Comparison of ENCODE assay signal across 28 mouse cellular contexts in the genomic region with DNA sequence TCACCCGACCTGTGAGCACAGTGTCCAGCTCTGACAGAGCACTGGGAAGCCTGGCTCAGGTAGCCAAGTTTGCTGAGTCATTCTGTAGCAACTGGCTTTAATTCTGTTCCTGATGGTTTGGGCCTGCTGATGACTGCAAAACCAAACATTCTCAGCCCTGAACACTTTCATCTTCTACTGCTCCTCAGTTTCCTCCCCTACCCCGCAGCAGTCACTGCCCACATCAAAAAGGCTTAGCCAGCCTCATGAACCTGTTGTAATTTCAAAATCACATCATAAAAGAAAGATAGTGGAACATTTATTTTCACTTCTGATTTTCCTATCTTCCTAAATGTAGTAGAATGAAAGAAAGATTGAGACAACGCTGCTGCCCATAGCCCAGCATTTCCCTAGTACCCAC.
DNase-seq lines count a peak whose midpoint lies in the region; ATAC-seq and TF ChIP-seq lines count a peak whose summit lies in the region.
"Had no signal": no experiment of that assay in that cellular context is flagged by ENCODE, and none has a peak within 500 bp of the region (broad histone marks: within the 10 kb centered on the region; RNA-seq: fewer than 3 reads in every experiment).

No protein-coding gene starts in this region.

- TF ChIP-seq CTCF in CH12.LX (conservative IDR thresholded peaks at IDR 0.05 in 1 of 2, IDR thresholded peaks at IDR 0.05 in 1 of 2; ENCODE audit: low read depth in 2 of 2, low read length in 2 of 2): no peak

- no peaks in the 10 kb centered on the region for H3K4me1 ChIP-seq in hindbrain, embryonic 14.5 days (replicated peaks; ENCODE audit: control insufficient read depth, insufficient read depth, low read length)
- H3K4me1 ChIP-seq in hindbrain, embryonic 10.5 days (replicated peaks): no peaks in the 10 kb centered on the region
- peaks cover 3 to 9% of the 10 kb centered on the region in 2 experiments; a peak in 3 of 4 replicates for H3K4me1 ChIP-seq in CH12.LX (ENCODE audit: control insufficient read depth in 1 of 2, insufficient read depth in 2 of 2)
- no peaks in the 10 kb centered on the region for H3K4me1 ChIP-seq in embryonic facial prominence, embryonic 10.5 days
- H3K4me1 ChIP-seq: embryonic facial prominence, embryonic 12.5 days; forebrain, embryonic 10.5 days; forebrain, embryonic 15.5 days; heart, embryonic 13.5 days; intestine, embryonic 15.5 days; limb, embryonic 12.5 days; liver, embryonic 12.5 days; neural tube, embryonic 12.5 days had no signal

- dilution Hi-C loops in CH12.LX (cut with MboI; ENCODE audit: extremely low pct_ligation_motif_present, extremely low pct_unique_long_range_greater_than_20kb, low sequenced_read_pairs): no loop called here

- no peak for TF ChIP-seq POLR2A in CH12.LX (IDR thresholded peaks at IDR 0.05; ENCODE audit: low read depth, low read length)

- no peak overlapping the region for H3K4me3 ChIP-seq in hindbrain, embryonic 14.5 days (replicated peaks; ENCODE audit: low read length)
- H3K4me3 ChIP-seq in hindbrain, embryonic 10.5 days: no peak overlapping the region
- H3K4me3 ChIP-seq in CH12.LX (replicated peaks in 1 of 3; ENCODE audit: low read depth in 2 of 3, low read length in 2 of 3, poor library complexity in 1 of 3): no peak overlapping the region
- H3K4me3 ChIP-seq in embryonic facial prominence, embryonic 10.5 days: no peak overlapping the region
- H3K4me3 ChIP-seq: embryonic facial prominence, embryonic 12.5 days; forebrain, embryonic 10.5 days; forebrain, embryonic 15.5 days; gastrocnemius, adult 2 months; heart, embryonic 13.5 days; intestine, embryonic 15.5 days; limb, embryonic 12.5 days; liver, embryonic 12.5 days; neural tube, embryonic 12.5 days had no signal

- no peak overlapping the region for H3K27ac ChIP-seq in hindbrain, embryonic 14.5 days
- H3K27ac ChIP-seq in hindbrain, embryonic 10.5 days: no peak overlapping the region
- no peak overlapping the region for H3K27ac ChIP-seq in CH12.LX (ENCODE audit: insufficient read depth, low read depth)
- no peak overlapping the region for H3K27ac ChIP-seq in embryonic facial prominence, embryonic 10.5 days (replicated peaks)
- H3K27ac ChIP-seq: embryonic facial prominence, embryonic 12.5 days; forebrain, embryonic 10.5 days; forebrain, embryonic 15.5 days; gastrocnemius, adult 2 months; heart, embryonic 13.5 days; intestine, embryonic 15.5 days; limb, embryonic 12.5 days; liver, embryonic 12.5 days; neural tube, embryonic 12.5 days; stomach, postnatal 0 days had no signal

- DNase-seq in hindbrain, embryonic 14.5 days (ENCODE audit: low spot score): peak; percentile 10
- no peak for DNase-seq in hindbrain, embryonic 10.5 days (ENCODE audit: low spot score)
- DNase-seq in 3T3-L1 (ENCODE audit: low read depth, low spot score) (peak; percentile 55), CH12.LX (ENCODE audit: extremely low read depth) (no peak)
- peak; percentile 21 for DNase-seq in thymus, postnatal 25 days
- no peak for DNase-seq in spleen, adult 12 weeks (ENCODE audit: low spot score)
- DNase-seq in embryonic facial prominence, embryonic 10.5 days (ENCODE audit: low spot score): no peak
- DNase-seq: adrenal gland, postnatal 10 days; cerebellum, adult 11 months; cerebellum, adult 9-10 months; cerebellum, postnatal 36 days; gastrocnemius, adult 2 months; kidney, postnatal 10 days; liver, postnatal 0 days; right cerebral cortex, adult 18-20 months had no signal

- in situ Hi-C loops in CH12.LX (cut with MboI; ENCODE audit: low pct_ligation_motif_present, low pct_unique_long_range_greater_than_20kb, low sequenced_read_pairs): loop anchor here (25.0 kb wide), 1 partner anchor 375 kb away; no protein-coding TSS in a partner anchor

- no peaks in the 10 kb centered on the region for H3K36me3 ChIP-seq in hindbrain, embryonic 14.5 days (replicated peaks; ENCODE audit: control insufficient read depth, insufficient read depth)
- H3K36me3 ChIP-seq in hindbrain, embryonic 10.5 days: no peaks in the 10 kb centered on the region
- no peaks in the 10 kb centered on the region for H3K36me3 ChIP-seq in CH12.LX (replicated peaks in 1 of 2; ENCODE audit: control insufficient read depth in 1 of 2, insufficient read depth in 1 of 2, low read length in 1 of 2)
- no peaks in the 10 kb centered on the region for H3K36me3 ChIP-seq in embryonic facial prominence, embryonic 10.5 days (replicated peaks)
- H3K36me3 ChIP-seq: embryonic facial prominence, embryonic 12.5 days; forebrain, embryonic 10.5 days; forebrain, embryonic 15.5 days; G1E; heart, embryonic 13.5 days; intestine, embryonic 15.5 days; limb, embryonic 12.5 days; liver, embryonic 12.5 days; neural tube, embryonic 12.5 days had no signal

- WGBS in hindbrain, embryonic 14.5 days: 89% methylated on average over 3 of the region's 3 CpGs
- WGBS in hindbrain, embryonic 10.5 days: 85% methylated on average over 3 of the region's 3 CpGs
- WGBS in embryonic facial prominence, embryonic 10.5 days: 83% methylated on average over 3 of the region's 3 CpGs

- no peak overlapping the region for H3K4me2 ChIP-seq in hindbrain, embryonic 14.5 days (replicated peaks)
- H3K4me2 ChIP-seq in CH12.LX (ENCODE audit: insufficient read depth, low read depth, poor library complexity, severe bottlenecking): no peak overlapping the region
- H3K4me2 ChIP-seq: embryonic facial prominence, embryonic 12.5 days; forebrain, embryonic 15.5 days; heart, embryonic 13.5 days; intestine, embryonic 15.5 days; limb, embryonic 12.5 days; liver, embryonic 12.5 days; midbrain, embryonic 11.5 days; neural tube, embryonic 12.5 days had no signal

- no peak for ATAC-seq in hindbrain, embryonic 14.5 days (ENCODE audit: low FRiP score)
- ATAC-seq: forebrain, embryonic 15.5 days; hindbrain, embryonic 16.5 days; intestine, embryonic 15.5 days; liver, embryonic 12.5 days; liver, postnatal 0 days; midbrain, embryonic 16.5 days had no signal

- TF ChIP-seq EP300 in CH12.LX (IDR thresholded peaks at IDR 0.05; ENCODE audit: low read length): no peak

- H3K27me3 ChIP-seq in hindbrain, embryonic 14.5 days (ENCODE audit: control insufficient read depth, insufficient read depth, low read length): no peaks in the 10 kb centered on the region
- H3K27me3 ChIP-seq in hindbrain, embryonic 10.5 days (ENCODE audit: insufficient read depth, poor library complexity, severe bottlenecking): no peaks in the 10 kb centered on the region
- no peaks in the 10 kb centered on the region for H3K27me3 ChIP-seq in CH12.LX (replicated peaks)
- H3K27me3 ChIP-seq in embryonic facial prominence, embryonic 10.5 days (replicated peaks; ENCODE audit: low read depth, poor library complexity, severe bottlenecking): no peaks in the 10 kb centered on the region
- H3K27me3 ChIP-seq: embryonic facial prominence, embryonic 12.5 days; forebrain, embryonic 15.5 days; heart, embryonic 13.5 days; intestine, embryonic 15.5 days; limb, embryonic 12.5 days; liver, embryonic 12.5 days; neural tube, embryonic 12.5 days had no signal

- H3K9me3 ChIP-seq in hindbrain, embryonic 14.5 days (ENCODE audit: control insufficient read depth, low read length): no peaks in the 10 kb centered on the region
- H3K9me3 ChIP-seq in hindbrain, embryonic 10.5 days: no peaks in the 10 kb centered on the region
- no peaks in the 10 kb centered on the region for H3K9me3 ChIP-seq in CH12.LX (replicated peaks; ENCODE audit: low read length)
- no peaks in the 10 kb centered on the region for H3K9me3 ChIP-seq in embryonic facial prominence, embryonic 10.5 days
- H3K9me3 ChIP-seq: embryonic facial prominence, embryonic 12.5 days; forebrain, embryonic 10.5 days; forebrain, embryonic 15.5 days; G1E; heart, embryonic 13.5 days; intestine, embryonic 15.5 days; limb, embryonic 12.5 days; liver, embryonic 12.5 days; neural tube, embryonic 12.5 days had no signal

- H3K79me2 ChIP-seq in CH12.LX (replicated peaks; ENCODE audit: control insufficient read depth, extremely low read depth, insufficient read depth, poor library complexity, severe bottlenecking): no peaks in the 10 kb centered on the region

- no peak overlapping the region for H3K9ac ChIP-seq in hindbrain, embryonic 14.5 days
- H3K9ac ChIP-seq in CH12.LX (ENCODE audit: insufficient read depth, low read depth): no peak overlapping the region
- H3K9ac ChIP-seq: embryonic facial prominence, embryonic 12.5 days; forebrain, embryonic 15.5 days; heart, embryonic 13.5 days; intestine, embryonic 15.5 days; limb, embryonic 12.5 days; liver, embryonic 12.5 days; liver, postnatal 0 days; neural tube, embryonic 12.5 days had no signal

- TF ChIP-seq RAD21 in CH12.LX (IDR thresholded peaks at IDR 0.05; ENCODE audit: low read depth, low read length): no peak

TF ChIP-seq in CH12.LX, 34 proteins besides CTCF, POLR2A, EP300 and RAD21:
- no peak for TF ChIP-seq MEF2A (IDR thresholded peaks at IDR 0.05; ENCODE audit: borderline replicate concordance, low read depth, low read length)
- peak; percentile 30; the same call in 1 of the 2 replicates for TF ChIP-seq MAFK (IDR thresholded peaks at IDR 0.05; ENCODE audit: insufficient replicate concordance, low read length)
TF ChIP-seq in CH12.LX: peak in this region for 1.

Comparison
In these comparisons a context has a peak if more than half of its experiments do, and no peak if none do; other contexts are left out.
1. DNase-seq: peak in hindbrain, embryonic 14.5 days (single experiment), 3T3-L1 (single experiment) and thymus, postnatal 25 days (single experiment); none in hindbrain, embryonic 10.5 days (single experiment), CH12.LX (single experiment), spleen, adult 12 weeks (single experiment) and embryonic facial prominence, embryonic 10.5 days (single experiment).